Mouse (Mus musculus): ENCODE data around the gene Hpgd.

- TF ChIP-seq CTCF (IDR thresholded peaks at IDR 0.05; ENCODE audit: extremely low read depth, insufficient read depth, low read length) (no peak), POLR2A (IDR thresholded peaks at IDR 0.05; ENCODE audit: extremely low read depth, insufficient read depth, low read length) (no peak)
Observed at GRCm38 (mm10) chr8:56304595-56304994, 10.2 kb downstream of the Hpgd start.

Measured in cortical plate, adult 2 months (tissue).